Mouse (Mus musculus): ENCODE data around the gene 1700025C18Rik. TPM values are rescaled to one million over a fixed set of nuclear protein-coding genes. Genes with fewer than 3 reads are reported as not detected.
A peak's percentile ranks its signal among the peaks of the same experiment; 100 is the strongest.

The 1700025C18Rik gene
- polyA plus RNA-seq, 1 experiment from 2014 or later = not detected

DNA sequence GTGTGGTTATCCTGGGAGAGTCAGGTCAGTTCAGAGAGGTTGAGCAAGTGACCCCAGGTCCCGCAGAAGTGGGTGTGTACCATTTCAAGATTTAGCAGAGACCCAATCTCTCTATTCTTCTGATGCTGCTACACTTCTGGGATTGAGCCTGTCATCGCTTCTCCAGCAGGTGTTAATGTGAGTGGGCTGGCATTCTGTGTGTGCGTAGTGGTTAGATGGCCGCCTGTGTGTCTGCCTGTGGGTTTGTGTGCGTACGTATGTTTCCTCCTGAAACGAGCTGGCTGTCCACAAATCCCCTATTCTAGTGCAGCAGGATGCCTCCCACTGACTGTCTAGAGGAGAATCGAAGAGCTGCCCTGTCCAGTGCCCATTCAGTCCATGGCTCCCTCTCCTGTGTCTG lies 12.5 kb downstream of the 1700025C18Rik start:
- no peak overlapping the region for H3K4me2 ChIP-seq
- peaks cover 85% of the 10 kb centered on the region for H3K27me3 ChIP-seq
- peaks cover 16% of the 10 kb centered on the region for H3K4me1 ChIP-seq (replicated peaks)
- ATAC-seq (ENCODE audit: insufficient number of reproducible peaks, insufficient read depth, low FRiP score, low TSS enrichment, low read depth) = no peak
- no peaks in the 10 kb centered on the region for H3K9me3 ChIP-seq
- H3K9ac ChIP-seq (replicated peaks) = no peak overlapping the region
- H3K4me3 ChIP-seq (replicated peaks) = no peak overlapping the region
- H3K27ac ChIP-seq = no peak overlapping the region
- H3K36me3 ChIP-seq = no peaks in the 10 kb centered on the region
- WGBS = 63% methylated on average over 8 of the region's 8 CpGs

GRCm38 (mm10) chr2:165077055-165077454 lies 13.5 kb downstream of the 1700025C18Rik start:
- no peak overlapping the region for H3K9ac ChIP-seq (replicated peaks)
- H3K36me3 ChIP-seq = no peaks in the 10 kb centered on the region
- H3K4me2 ChIP-seq = peak overlapping the region; percentile 10
- 3% methylated on average over 9 of the region's 9 CpGs for WGBS
- peaks cover 94% of the 10 kb centered on the region for H3K27me3 ChIP-seq
- no peak overlapping the region for H3K27ac ChIP-seq
- ATAC-seq (ENCODE audit: insufficient number of reproducible peaks, insufficient read depth, low FRiP score, low TSS enrichment, low read depth) = no peak
- no peak overlapping the region for H3K4me3 ChIP-seq (replicated peaks)
- peaks cover 16% of the 10 kb centered on the region for H3K4me1 ChIP-seq (replicated peaks)
- H3K9me3 ChIP-seq = no peaks in the 10 kb centered on the region

- no peak overlapping the region for H3K4me2 ChIP-seq
- no peak overlapping the region for H3K9ac ChIP-seq (replicated peaks)
- 34% methylated on average over 2 of the region's 2 CpGs for WGBS
- peaks cover 98% of the 10 kb centered on the region for H3K27me3 ChIP-seq
- no peak overlapping the region for H3K4me3 ChIP-seq (replicated peaks)
- H3K9me3 ChIP-seq = no peaks in the 10 kb centered on the region
- H3K4me1 ChIP-seq (replicated peaks) = peaks cover 21% of the 10 kb centered on the region
- no peak overlapping the region for H3K27ac ChIP-seq
- ATAC-seq (ENCODE audit: insufficient number of reproducible peaks, insufficient read depth, low FRiP score, low TSS enrichment, low read depth) = no peak
- H3K36me3 ChIP-seq = no peaks in the 10 kb centered on the region
Observed at GRCm38 (mm10) chr2:165074937-165075336, 15.6 kb downstream of the 1700025C18Rik start.

DNA sequence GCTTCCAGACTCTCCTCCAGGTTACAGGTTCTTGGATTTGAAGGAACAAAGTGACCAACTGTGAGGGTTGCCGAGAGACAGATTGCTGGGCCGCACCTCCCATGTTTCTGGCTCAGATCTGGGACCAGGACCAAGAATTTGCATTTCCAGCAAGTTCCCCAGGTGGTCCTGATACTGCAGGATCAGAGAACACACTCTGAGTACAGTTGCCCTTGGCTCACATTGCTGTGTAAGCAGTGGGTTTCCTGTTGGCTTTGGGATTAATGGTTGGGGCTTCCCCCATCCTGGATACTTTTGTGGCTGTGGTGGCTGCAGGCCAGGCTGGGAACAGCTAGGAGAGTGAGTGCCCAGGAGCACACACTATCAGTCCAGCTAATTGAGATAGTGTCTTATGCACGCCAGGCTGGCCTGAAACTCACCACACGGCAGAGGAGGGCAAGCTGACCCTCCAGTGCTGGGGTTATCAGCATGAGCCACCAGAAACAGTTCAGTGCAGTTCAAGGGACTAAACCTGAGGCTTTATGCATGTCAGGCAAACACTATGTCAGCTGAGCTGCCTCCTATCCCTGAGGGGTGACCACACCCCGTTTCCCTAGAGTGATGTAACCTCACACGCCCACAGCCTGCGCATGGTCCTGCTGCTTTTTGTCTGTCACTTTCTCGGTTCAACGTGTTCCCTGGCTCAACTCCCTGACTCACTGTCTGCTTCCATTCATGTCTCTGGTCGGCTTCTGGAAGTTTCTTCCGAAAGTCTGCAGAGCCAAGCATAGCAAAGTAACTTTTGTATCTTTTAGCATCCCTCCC lies 16.3 kb downstream of the 1700025C18Rik start:
- peaks cover 23% of the 10 kb centered on the region for H3K4me1 ChIP-seq (replicated peaks)
- no peak overlapping the region for H3K4me2 ChIP-seq
- H3K9me3 ChIP-seq = no peaks in the 10 kb centered on the region
- no peaks in the 10 kb centered on the region for H3K36me3 ChIP-seq
- no peak overlapping the region for H3K4me3 ChIP-seq (replicated peaks)
- no peak overlapping the region for H3K27ac ChIP-seq
- no peak overlapping the region for H3K9ac ChIP-seq (replicated peaks)
- H3K27me3 ChIP-seq = peaks cover 98% of the 10 kb centered on the region
- ATAC-seq (ENCODE audit: insufficient number of reproducible peaks, insufficient read depth, low FRiP score, low TSS enrichment, low read depth) = no peak
- WGBS = 50% methylated on average over 11 of the region's 11 CpGs

DNA sequence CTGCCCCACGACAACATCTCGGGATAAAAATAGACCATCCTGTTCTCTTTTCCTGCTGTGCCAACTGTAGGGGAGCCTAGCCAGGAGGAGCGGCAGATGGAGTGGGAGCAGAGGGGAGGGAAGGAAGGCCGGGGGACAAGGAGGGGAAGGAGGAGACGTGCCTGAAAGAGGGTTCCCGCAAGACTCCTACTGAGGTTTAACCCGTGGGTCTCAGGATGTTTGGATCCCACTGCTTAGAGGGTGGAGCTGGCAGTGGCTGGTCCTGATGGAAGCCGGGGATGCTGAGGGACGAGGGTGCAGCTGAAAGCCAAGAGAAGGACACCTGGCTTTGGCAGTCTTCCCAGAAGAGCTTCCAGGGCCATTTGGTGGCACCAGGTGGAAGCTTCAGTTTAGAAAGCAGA lies 17.2 kb downstream of the 1700025C18Rik start:
- Histone ChIP-seq H3K9me3 (no peaks in the 10 kb centered on the region), H3K27ac (no peak overlapping the region), H3K9ac (replicated peaks) (no peak overlapping the region), H3K4me2 (no peak overlapping the region), H3K36me3 (no peaks in the 10 kb centered on the region), H3K4me1 (replicated peaks) (peaks cover 23% of the 10 kb centered on the region), H3K4me3 (replicated peaks) (no peak overlapping the region), H3K27me3 (peaks cover 92% of the 10 kb centered on the region)
- no peak for ATAC-seq (ENCODE audit: insufficient number of reproducible peaks, insufficient read depth, low FRiP score, low TSS enrichment, low read depth)
- 30% methylated on average over 9 of the region's 9 CpGs for WGBS

- no peak overlapping the region for H3K27ac ChIP-seq
- peak overlapping the region; percentile 48 for H3K4me2 ChIP-seq
Observed at GRCm38 (mm10) chr2:165070096-165070816, 20.3 kb downstream of the 1700025C18Rik start.

DNA sequence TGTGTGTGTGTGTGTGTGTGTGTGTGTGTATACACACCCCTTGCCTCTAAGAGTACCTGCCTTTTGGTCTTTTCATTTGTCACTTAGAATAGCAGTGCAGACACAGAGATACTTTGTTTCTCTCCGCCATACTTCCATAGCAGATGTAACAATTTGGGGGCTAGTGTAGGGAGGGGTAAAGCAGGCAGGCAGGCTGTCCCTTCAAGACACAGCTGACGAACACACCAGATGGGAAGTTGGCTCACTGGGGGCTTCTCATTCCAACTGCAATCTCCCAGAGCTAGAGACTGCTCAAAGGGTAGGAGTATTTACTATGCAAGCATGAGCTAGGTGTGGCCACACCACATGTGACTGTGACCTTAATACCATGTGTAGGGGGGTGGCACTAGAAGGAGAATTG lies 21.7 kb downstream of the 1700025C18Rik start:
- Histone ChIP-seq H3K4me1 (replicated peaks) (peaks cover 7% of the 10 kb centered on the region), H3K27me3 (peaks cover 46% of the 10 kb centered on the region), H3K9ac (replicated peaks) (no peak overlapping the region), H3K36me3 (no peaks in the 10 kb centered on the region), H3K4me3 (replicated peaks) (no peak overlapping the region), H3K4me2 (no peak overlapping the region), H3K27ac (no peak overlapping the region), H3K9me3 (no peaks in the 10 kb centered on the region)
- no peak for ATAC-seq (ENCODE audit: insufficient number of reproducible peaks, insufficient read depth, low FRiP score, low TSS enrichment, low read depth)
- 74% methylated on average over 2 of the region's 2 CpGs for whole genome bisulfite sequencing

More at GRCm38 (mm10) chr2:165070096-165070816, 20.3 kb downstream of the 1700025C18Rik start:
- H3K27me3 ChIP-seq = peaks cover 60% of the 10 kb centered on the region
- 0 out of 2 replicates have a peak, but pooled peaks have one; percentile 33 for ATAC-seq (ENCODE audit: insufficient number of reproducible peaks, insufficient read depth, low FRiP score, low TSS enrichment, low read depth)
- H3K9me3 ChIP-seq = no peaks in the 10 kb centered on the region
- peaks cover 7% of the 10 kb centered on the region for H3K4me1 ChIP-seq (replicated peaks)
- no peaks in the 10 kb centered on the region for H3K36me3 ChIP-seq
- H3K9ac ChIP-seq (replicated peaks) = no peak overlapping the region
- no peak overlapping the region for H3K4me3 ChIP-seq (replicated peaks)
- 18% methylated on average over 23 of the region's 23 CpGs for WGBS

DNA sequence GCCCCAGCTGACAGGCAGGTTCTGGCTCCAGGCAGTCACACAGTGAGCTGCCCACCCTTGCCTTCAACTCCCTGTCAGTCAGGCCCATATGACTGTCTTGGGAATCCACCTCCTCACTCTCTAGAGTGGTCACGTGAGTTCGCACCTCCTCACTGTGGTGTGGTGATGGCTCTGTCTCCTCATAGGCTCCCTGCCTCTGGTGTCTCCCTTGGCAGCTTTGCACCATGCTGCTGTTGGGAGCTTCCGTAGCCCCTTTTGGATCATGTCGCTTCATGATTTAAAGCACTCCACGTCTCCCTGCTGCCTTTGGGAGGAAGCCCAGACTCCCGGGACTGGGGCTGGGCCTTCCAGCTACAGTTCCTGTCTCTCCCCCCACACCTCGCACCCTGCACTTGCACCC lies 26.1 kb downstream of the 1700025C18Rik start:
- no peak overlapping the region for H3K4me3 ChIP-seq (replicated peaks)
- H3K4me1 ChIP-seq (replicated peaks) = no peaks in the 10 kb centered on the region
- no peak overlapping the region for H3K9ac ChIP-seq (replicated peaks)
- no peaks in the 10 kb centered on the region for H3K9me3 ChIP-seq
- H3K27ac ChIP-seq = no peak overlapping the region
- 44% methylated on average over 7 of the region's 7 CpGs for WGBS
- no peaks in the 10 kb centered on the region for H3K36me3 ChIP-seq
- H3K4me2 ChIP-seq = no peak overlapping the region
- peaks cover 5% of the 10 kb centered on the region; the same call in 1 of the 2 replicates for H3K27me3 ChIP-seq
- no peak for ATAC-seq (ENCODE audit: insufficient number of reproducible peaks, insufficient read depth, low FRiP score, low TSS enrichment, low read depth)

- Histone ChIP-seq H3K27ac (no peak overlapping the region), H3K27me3 (peaks cover 6% of the 10 kb centered on the region; the same call in 1 of the 2 replicates), H3K4me2 (no peak overlapping the region), H3K4me1 (replicated peaks) (no peaks in the 10 kb centered on the region), H3K4me3 (replicated peaks) (no peak overlapping the region), H3K9ac (replicated peaks) (no peak overlapping the region), H3K36me3 (no peaks in the 10 kb centered on the region), H3K9me3 (no peaks in the 10 kb centered on the region)
- ATAC-seq (ENCODE audit: insufficient number of reproducible peaks, insufficient read depth, low FRiP score, low TSS enrichment, low read depth) = no peak
- WGBS = 79% methylated on average over 16 of the region's 16 CpGs
Observed at GRCm38 (mm10) chr2:165061638-165062433, 28.7 kb downstream of the 1700025C18Rik start.

- WGBS = 91% methylated on average over 4 of the region's 4 CpGs
- H3K36me3 ChIP-seq = no peaks in the 10 kb centered on the region
- peaks cover 17% of the 10 kb centered on the region for H3K4me1 ChIP-seq (replicated peaks)
- no peak overlapping the region for H3K27ac ChIP-seq
- no peak overlapping the region for H3K4me3 ChIP-seq (replicated peaks)
- H3K9ac ChIP-seq (replicated peaks) = no peak overlapping the region
- H3K4me2 ChIP-seq = no peak overlapping the region
- no peak for ATAC-seq (ENCODE audit: insufficient number of reproducible peaks, insufficient read depth, low FRiP score, low TSS enrichment, low read depth)
- H3K9me3 ChIP-seq = no peaks in the 10 kb centered on the region
- peaks cover 11% of the 10 kb centered on the region; the same call in 1 of the 2 replicates for H3K27me3 ChIP-seq
Observed at GRCm38 (mm10) chr2:165059961-165060360, 30.6 kb downstream of the 1700025C18Rik start.

Data from limb, embryonic 12.5 days (tissue).